Mouse (Mus musculus) kidney, adult 2 months (tissue): ENCODE results near the gene Aig1. TPM values are rescaled to one million over a fixed set of nuclear protein-coding genes. Genes with fewer than 3 reads are reported as not detected.

Source experiments
- DNase-seq: peaks from one replicate; pipeline ENCODE4 v3.0.0; 2021
- H3K27ac ChIP-seq: fragments of 200-500 bp; 2 replicates; pipeline ENCODE4 v1.5.1; 2012; ENCODE audit warnings: low read depth, low read length, control low read depth, inconsistent platforms; ENCODE audit not compliant: insufficient read depth
- H3K27me3 ChIP-seq: fragments of 200-500 bp; replicated peaks from 2 replicates; pipeline ENCODE4 v1.6.1; 2012; ENCODE audit warnings: mild to moderate bottlenecking, moderate library complexity, low read length, inconsistent platforms; ENCODE audit not compliant: control insufficient read depth, insufficient read depth
- H3K36me3 ChIP-seq: fragments of 200-500 bp; 2 replicates; pipeline ENCODE4 v1.6.1; 2012; ENCODE audit warnings: mild to moderate bottlenecking, moderate library complexity, low read length, inconsistent platforms; ENCODE audit not compliant: control insufficient read depth, insufficient read depth
- H3K4me1 ChIP-seq: fragments of 200-500 bp; 2 replicates; pipeline ENCODE4 v1.6.1; 2011; ENCODE audit warnings: low read length; ENCODE audit not compliant: control insufficient read depth, insufficient read depth
- H3K4me3 ChIP-seq: fragments of 200-500 bp; 2 replicates; pipeline ENCODE4 v1.5.1; 2011; ENCODE audit warnings: mild to moderate bottlenecking, low read depth, low read length, control low read depth; ENCODE audit not compliant: insufficient read depth
- CTCF ChIP-seq: fragments of 200-500 bp; conservative IDR thresholded peaks from 2 replicates; pipeline ENCODE4 v1.5.1; 2011; ENCODE audit warnings: low read depth, mild to moderate bottlenecking, control low read depth, low read length, moderate library complexity, mixed read lengths; ENCODE audit not compliant: insufficient read depth, insufficient read length
- POLR2A ChIP-seq: fragments of 200-500 bp; IDR thresholded peaks from one replicate; pipeline ENCODE4 v1.6.1; 2011; ENCODE audit warnings: low read depth, low read length, control low read depth
- WGBS: fragments of 180-500 bp; shearing (Covaris S2); methylation state at CpG from one replicate; pipeline ENCODE4 v1.1.7; 2018; 5-methylcytosine and 5-hydroxymethylcytosine counted together
- polyA plus RNA-seq: library from polyadenylated mRNA; depleted of rRNA; stranded (reverse); fragments of >200 nt; gene quantifications from 2 replicates; pipeline ENCODE4 v1.2.3, GENCODE M21; 2012; rRNA removed

The Aig1 gene
- polyA plus RNA-seq, 1 experiment = 68.4 TPM

- Histone ChIP-seq H3K27me3 (no peaks in the 10 kb centered on the region), H3K36me3 (no peaks in the 10 kb centered on the region)
- WGBS = 90% methylated on average over 4 of the region's 4 CpGs
These were observed 216.7 kb downstream of the Aig1 start for GRCm38 (mm10) chr10:13652061-13652460.

GRCm38 (mm10) chr10:13641750-13642149, 227.0 kb downstream of the Aig1 start:
- H3K27me3 ChIP-seq = no peaks in the 10 kb centered on the region
- DNase-seq = peak; percentile 42
- no peaks in the 10 kb centered on the region for H3K4me1 ChIP-seq
- TF ChIP-seq CTCF (peak; percentile 39; the same call in 1 of the 2 replicates), POLR2A (no peak)
- H3K27ac ChIP-seq = no peak overlapping the region
- H3K36me3 ChIP-seq = no peaks in the 10 kb centered on the region
- H3K4me3 ChIP-seq = no peak overlapping the region
- WGBS = 15% methylated on average over 7 of the region's 7 CpGs

More at GRCm38 (mm10) chr10:13652061-13652460, 216.7 kb downstream of the Aig1 start:
- TF ChIP-seq POLR2A = no peak
- TF ChIP-seq CTCF = no peak
- H3K27ac ChIP-seq = no peak overlapping the region
- DNase-seq = no peak
- no peak overlapping the region for H3K4me3 ChIP-seq
- no peaks in the 10 kb centered on the region for H3K4me1 ChIP-seq

- H3K27ac ChIP-seq = no peak overlapping the region
- no peak for DNase-seq
- no peaks in the 10 kb centered on the region for H3K36me3 ChIP-seq
- 54% methylated on average over 3 of the region's 3 CpGs for WGBS
- H3K4me1 ChIP-seq = no peaks in the 10 kb centered on the region
- H3K4me3 ChIP-seq = no peak overlapping the region
- no peaks in the 10 kb centered on the region for H3K27me3 ChIP-seq
- TF ChIP-seq CTCF = no peak
These were observed 237.0 kb downstream of the Aig1 start for GRCm38 (mm10) chr10:13631796-13632195.

- WGBS = 84% methylated on average over 5 of the region's 5 CpGs
- Histone ChIP-seq H3K27ac (no peak overlapping the region), H3K4me3 (no peak overlapping the region), H3K36me3 (no peaks in the 10 kb centered on the region), H3K4me1 (no peaks in the 10 kb centered on the region), H3K27me3 (no peaks in the 10 kb centered on the region)
- no peak for DNase-seq
- TF ChIP-seq POLR2A (no peak), CTCF (no peak)
These were observed 245.0 kb downstream of the Aig1 start for GRCm38 (mm10) chr10:13623735-13624134.

GRCm38 (mm10) chr10:13600926-13601325, 267.9 kb downstream of the Aig1 start:
- Histone ChIP-seq H3K4me3 (no peak overlapping the region), H3K4me1 (no peaks in the 10 kb centered on the region), H3K27ac (no peak overlapping the region), H3K36me3 (no peaks in the 10 kb centered on the region), H3K27me3 (no peaks in the 10 kb centered on the region)
- TF ChIP-seq POLR2A (no peak), CTCF (no peak)
- 72% methylated on average over 2 of the region's 2 CpGs for WGBS
- DNase-seq = no peak

GRCm38 (mm10) chr10:13597491-13597890, 271.3 kb downstream of the Aig1 start:
- H3K27me3 ChIP-seq = no peaks in the 10 kb centered on the region
- TF ChIP-seq CTCF (no peak), POLR2A (no peak)
- H3K4me3 ChIP-seq = no peak overlapping the region
- no peak overlapping the region for H3K27ac ChIP-seq
- no peak for DNase-seq
- no peaks in the 10 kb centered on the region for H3K36me3 ChIP-seq
- H3K4me1 ChIP-seq = no peaks in the 10 kb centered on the region
- 60% methylated on average over 8 of the region's 8 CpGs for WGBS

Other genes starting within 250 kb of the Aig1 start
- 4.9 and 5.1 TPM in 2 replicates for gene Hivep2, start 97.1 kb upstream of the Aig1 start, polyA plus RNA-seq